Mouse (Mus musculus): ENCODE measurements around the gene Cxcr5. TPM values are rescaled to one million over a fixed set of nuclear protein-coding genes. Genes with fewer than 3 reads are reported as not detected.

The Cxcr5 gene
- polyA plus RNA-seq, 1 experiment, result not detected

DNA sequence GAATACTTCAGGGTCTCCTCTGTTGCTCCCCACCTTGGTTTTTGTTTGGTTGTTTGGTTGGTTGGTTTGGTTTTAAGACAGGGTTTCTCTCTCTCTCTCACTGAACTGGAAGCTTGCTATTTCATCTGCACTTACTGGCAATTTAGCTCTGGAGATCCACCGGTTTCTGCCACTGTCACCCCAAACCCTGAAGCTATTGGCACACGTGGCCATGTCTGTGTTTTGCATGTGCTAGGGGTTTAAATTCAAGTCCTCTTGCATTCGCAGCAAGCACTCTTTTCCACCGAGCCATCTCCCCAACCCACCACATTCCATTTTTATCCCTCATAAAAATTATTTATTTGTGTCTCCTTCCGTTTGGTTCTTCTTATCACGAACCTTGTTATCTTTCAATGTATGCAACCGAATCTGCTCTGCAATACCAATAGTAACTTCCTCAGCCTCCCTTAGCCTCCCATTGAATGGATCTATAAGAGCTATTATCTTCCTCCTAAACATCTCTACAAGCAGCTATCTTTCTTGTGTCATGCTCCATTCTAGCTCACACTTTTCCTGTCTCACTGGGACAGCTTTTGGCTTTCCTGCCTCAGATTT lies 30.0 kb upstream of the Cxcr5 start:
- Histone ChIP-seq H3K27ac (ENCODE audit: insufficient read depth, low read length) (peak overlapping the region; percentile 30; the same call in 1 of the 2 replicates), H3K4me1 (ENCODE audit: control insufficient read depth, insufficient read depth, low read length) (peaks cover 7% of the 10 kb centered on the region), H3K4me3 (ENCODE audit: low read depth, low read length) (no peak overlapping the region), H3K27me3 (ENCODE audit: control insufficient read depth, insufficient read depth, low read length, poor library complexity, severe bottlenecking) (no peaks in the 10 kb centered on the region), H3K36me3 (ENCODE audit: control insufficient read depth, insufficient read depth, low read length, poor library complexity, severe bottlenecking) (no peaks in the 10 kb centered on the region), H3K9me3 (replicated peaks; ENCODE audit: control insufficient read depth, insufficient read depth, low read length, poor library complexity, severe bottlenecking) (peaks cover 5% of the 10 kb centered on the region; the same call in 1 of the 2 replicates), H3K9ac (ENCODE audit: low read depth, poor library complexity, severe bottlenecking) (no peak overlapping the region)
- TF ChIP-seq EP300 (IDR thresholded peaks at IDR 0.05; ENCODE audit: insufficient read depth, low read depth, low read length) (no peak), CTCF (IDR thresholded peaks at IDR 0.05; ENCODE audit: low read depth, low read length) (no peak)

- peak overlapping the region; percentile 89 for H3K27ac ChIP-seq (ENCODE audit: insufficient read depth, low read length)
- no peak overlapping the region for H3K9ac ChIP-seq (ENCODE audit: low read depth, poor library complexity, severe bottlenecking)
- H3K4me3 ChIP-seq (ENCODE audit: low read depth, low read length), result no peak overlapping the region
- TF ChIP-seq POLR2A (IDR thresholded peaks at IDR 0.05; ENCODE audit: insufficient read depth, low read length), result no peak
- TF ChIP-seq EP300 (IDR thresholded peaks at IDR 0.05; ENCODE audit: insufficient read depth, low read depth, low read length), result peak; percentile 78
- H3K4me1 ChIP-seq (ENCODE audit: control insufficient read depth, insufficient read depth, low read length), result peaks cover 3% of the 10 kb centered on the region
- H3K9me3 ChIP-seq (replicated peaks; ENCODE audit: control insufficient read depth, insufficient read depth, low read length, poor library complexity, severe bottlenecking), result peaks cover 5% of the 10 kb centered on the region; the same call in 1 of the 2 replicates
- H3K27me3 ChIP-seq (ENCODE audit: control insufficient read depth, insufficient read depth, low read length, poor library complexity, severe bottlenecking), result no peaks in the 10 kb centered on the region
- H3K36me3 ChIP-seq (ENCODE audit: control insufficient read depth, insufficient read depth, low read length, poor library complexity, severe bottlenecking), result no peaks in the 10 kb centered on the region
These were observed 29.3 kb upstream of the Cxcr5 start for GRCm38 (mm10) chr9:44590969-44591368.

- H3K4me3 ChIP-seq (ENCODE audit: low read depth, low read length), result no peak overlapping the region
- no peaks in the 10 kb centered on the region for H3K27me3 ChIP-seq (ENCODE audit: control insufficient read depth, insufficient read depth, low read length, poor library complexity, severe bottlenecking)
- H3K9me3 ChIP-seq (replicated peaks; ENCODE audit: control insufficient read depth, insufficient read depth, low read length, poor library complexity, severe bottlenecking), result peaks cover 6% of the 10 kb centered on the region; the same call in 1 of the 2 replicates
- H3K9ac ChIP-seq (ENCODE audit: low read depth, poor library complexity, severe bottlenecking), result no peak overlapping the region
- H3K27ac ChIP-seq (ENCODE audit: insufficient read depth, low read length), result peak overlapping the region; percentile 92
- no peaks in the 10 kb centered on the region for H3K36me3 ChIP-seq (ENCODE audit: control insufficient read depth, insufficient read depth, low read length, poor library complexity, severe bottlenecking)
- no peak for TF ChIP-seq CTCF (IDR thresholded peaks at IDR 0.05; ENCODE audit: low read depth, low read length)
- TF ChIP-seq POLR2A (IDR thresholded peaks at IDR 0.05; ENCODE audit: insufficient read depth, low read length), result no peak
- TF ChIP-seq EP300 (IDR thresholded peaks at IDR 0.05; ENCODE audit: insufficient read depth, low read depth, low read length), result no peak
- peaks cover 3% of the 10 kb centered on the region for H3K4me1 ChIP-seq (ENCODE audit: control insufficient read depth, insufficient read depth, low read length)
These were observed 27.4 kb upstream of the Cxcr5 start for GRCm38 (mm10) chr9:44589095-44589494.

DNA sequence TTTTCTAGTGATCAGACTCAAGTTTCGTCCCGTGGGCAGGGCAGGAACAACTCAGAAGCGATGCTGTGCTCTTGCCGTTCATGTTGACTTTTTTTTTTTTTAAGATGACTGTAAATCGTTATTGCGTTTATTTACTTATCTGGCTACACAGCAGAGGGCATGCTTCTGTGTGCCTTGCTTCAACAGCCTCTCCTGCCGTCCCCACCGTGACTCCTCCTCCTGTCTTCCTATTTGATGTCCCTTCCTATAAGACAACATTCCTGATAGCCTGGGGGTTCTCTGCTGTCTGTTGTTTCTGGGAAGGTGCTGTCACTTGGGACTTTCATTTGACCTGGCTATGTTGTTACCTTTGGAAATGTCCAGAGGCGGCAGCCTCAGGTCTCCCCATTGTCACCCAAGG lies 26.9 kb upstream of the Cxcr5 start:
- no peaks in the 10 kb centered on the region for H3K36me3 ChIP-seq (ENCODE audit: control insufficient read depth, insufficient read depth, low read length, poor library complexity, severe bottlenecking)
- H3K9me3 ChIP-seq (replicated peaks; ENCODE audit: control insufficient read depth, insufficient read depth, low read length, poor library complexity, severe bottlenecking), result peaks cover 9% of the 10 kb centered on the region; the same call in 1 of the 2 replicates
- peak overlapping the region; percentile 92 for H3K27ac ChIP-seq (ENCODE audit: insufficient read depth, low read length)
- TF ChIP-seq EP300 (IDR thresholded peaks at IDR 0.05; ENCODE audit: insufficient read depth, low read depth, low read length), result peak; percentile 80; the same call in 1 of the 2 replicates
- TF ChIP-seq CTCF (IDR thresholded peaks at IDR 0.05; ENCODE audit: low read depth, low read length), result no peak
- peaks cover 3% of the 10 kb centered on the region for H3K4me1 ChIP-seq (ENCODE audit: control insufficient read depth, insufficient read depth, low read length)
- no peaks in the 10 kb centered on the region for H3K27me3 ChIP-seq (ENCODE audit: control insufficient read depth, insufficient read depth, low read length, poor library complexity, severe bottlenecking)
- H3K4me3 ChIP-seq (ENCODE audit: low read depth, low read length), result no peak overlapping the region
- H3K9ac ChIP-seq (ENCODE audit: low read depth, poor library complexity, severe bottlenecking), result no peak overlapping the region

- Histone ChIP-seq H3K9ac (ENCODE audit: low read depth, poor library complexity, severe bottlenecking) (no peak overlapping the region), H3K27me3 (ENCODE audit: control insufficient read depth, insufficient read depth, low read length, poor library complexity, severe bottlenecking) (no peaks in the 10 kb centered on the region), H3K4me3 (ENCODE audit: low read depth, low read length) (no peak overlapping the region), H3K4me1 (ENCODE audit: control insufficient read depth, insufficient read depth, low read length) (peaks cover 3% of the 10 kb centered on the region), H3K27ac (ENCODE audit: insufficient read depth, low read length) (peak overlapping the region; percentile 53; the same call in 1 of the 2 replicates), H3K9me3 (replicated peaks; ENCODE audit: control insufficient read depth, insufficient read depth, low read length, poor library complexity, severe bottlenecking) (peaks cover 7% of the 10 kb centered on the region; the same call in 1 of the 2 replicates), H3K36me3 (ENCODE audit: control insufficient read depth, insufficient read depth, low read length, poor library complexity, severe bottlenecking) (no peaks in the 10 kb centered on the region)
- TF ChIP-seq CTCF (IDR thresholded peaks at IDR 0.05; ENCODE audit: low read depth, low read length) (no peak), POLR2A (IDR thresholded peaks at IDR 0.05; ENCODE audit: insufficient read depth, low read length) (no peak), EP300 (IDR thresholded peaks at IDR 0.05; ENCODE audit: insufficient read depth, low read depth, low read length) (no peak)
These were observed 25.8 kb upstream of the Cxcr5 start for GRCm38 (mm10) chr9:44587262-44588160.
